Mouse (Mus musculus): ENCODE data around the gene Dlg1.

- TF ChIP-seq CTCF (IDR thresholded peaks at IDR 0.05; ENCODE audit: low read depth) (no peak), EP300 (IDR thresholded peaks at IDR 0.05; ENCODE audit: low read depth) (no peak)
These were observed 9.2 kb upstream of the Dlg1 start for GRCm38 (mm10) chr16:31654021-31654420.

Measured in heart, postnatal 0 days (tissue).